In genomic region chr6:28681521-28682457, GRCm38 (mm10) we compare ENCODE assay signal across 13 mouse cellular contexts.
DNase-seq lines count a peak whose midpoint lies in the region; ATAC-seq lines count a peak whose summit lies in the region.
"Had no signal": no experiment of that assay in that cellular context is flagged by ENCODE, and none has a peak within 500 bp of the region (broad histone marks: within the 10 kb centered on the region; RNA-seq: fewer than 3 reads in every experiment).

No protein-coding gene starts in this region.

- H3K36me3 ChIP-seq in kidney, embryonic 16.5 days (ENCODE audit: insufficient read depth, low read length): no peaks in the 10 kb centered on the region
- no peaks in the 10 kb centered on the region for H3K36me3 ChIP-seq in lung, embryonic 16.5 days (ENCODE audit: control insufficient read depth, insufficient read depth, low read length)
- H3K36me3 ChIP-seq: hindbrain, embryonic 15.5 days had no signal

- 63% methylated on average over 8 of the region's 8 CpGs for WGBS in kidney, embryonic 16.5 days
- WGBS in lung, embryonic 16.5 days: 68% methylated on average over 8 of the region's 8 CpGs

- H3K9me3 ChIP-seq in kidney, embryonic 16.5 days (ENCODE audit: low read length): no peaks in the 10 kb centered on the region
- no peaks in the 10 kb centered on the region for H3K9me3 ChIP-seq in lung, embryonic 16.5 days (ENCODE audit: control insufficient read depth, low read length)
- H3K9me3 ChIP-seq: hindbrain, embryonic 15.5 days had no signal

- H3K4me2 ChIP-seq in kidney, embryonic 16.5 days (replicated peaks; ENCODE audit: low read depth, low read length): no peak overlapping the region
- no peak overlapping the region for H3K4me2 ChIP-seq in lung, embryonic 16.5 days (ENCODE audit: low read depth, low read length)
- H3K4me2 ChIP-seq: hindbrain, embryonic 15.5 days had no signal

- H3K27me3 ChIP-seq in kidney, embryonic 16.5 days (ENCODE audit: insufficient read depth, low read length): no peaks in the 10 kb centered on the region
- H3K27me3 ChIP-seq in lung, embryonic 16.5 days (ENCODE audit: control insufficient read depth, insufficient read depth, low read depth, low read length): no peaks in the 10 kb centered on the region
- H3K27me3 ChIP-seq: hindbrain, embryonic 15.5 days had no signal

- DNase-seq in kidney, postnatal 10 days: peak; percentile 22
- peak; percentile 14 for DNase-seq in adipocyte (ENCODE audit: low spot score)
- peak; percentile 46 to 52 for DNase-seq in adrenal gland, postnatal 36 days
- DNase-seq in left cerebral cortex, adult 18-20 months (ENCODE audit: low spot score in 2 of 2): no peak
- no peak for DNase-seq in right cerebral cortex, postnatal 25 days
- no peak for DNase-seq in Muller cell, postnatal 12 days (ENCODE audit: inconsistent ontology term)
- DNase-seq: cerebellum, adult 11-12 months; thymus, postnatal 4 days had no signal

- H3K4me3 ChIP-seq in kidney, embryonic 16.5 days (ENCODE audit: low read length): no peak overlapping the region
- no peak overlapping the region for H3K4me3 ChIP-seq in lung, embryonic 16.5 days (ENCODE audit: low read length)
- H3K4me3 ChIP-seq: hindbrain, embryonic 15.5 days; myocyte had no signal

- no peak overlapping the region for H3K9ac ChIP-seq in kidney, embryonic 16.5 days (replicated peaks; ENCODE audit: low read length)
- H3K9ac ChIP-seq in lung, embryonic 16.5 days (ENCODE audit: low read length): no peak overlapping the region
- H3K9ac ChIP-seq: hindbrain, embryonic 15.5 days had no signal

- ATAC-seq in kidney, embryonic 16.5 days (ENCODE audit: low FRiP score, low TSS enrichment): no peak
- ATAC-seq in lung, embryonic 16.5 days (ENCODE audit: low read depth): 0 out of 2 replicates have a peak, but pooled peaks have one; percentile 31
- ATAC-seq: CD4-positive, CD25-positive, alpha-beta regulatory T cell, adult 4 months had no signal

- peaks cover 16% of the 10 kb centered on the region for H3K4me1 ChIP-seq in kidney, embryonic 16.5 days (ENCODE audit: insufficient read depth, low read length)
- peaks cover 9% of the 10 kb centered on the region; the same call in 1 of the 2 replicates for H3K4me1 ChIP-seq in lung, embryonic 16.5 days (replicated peaks; ENCODE audit: control insufficient read depth, insufficient read depth, low read length)
- H3K4me1 ChIP-seq: hindbrain, embryonic 15.5 days had no signal

- H3K27ac ChIP-seq in kidney, embryonic 16.5 days (ENCODE audit: low read length): no peak overlapping the region
- no peak overlapping the region; the same call in 1 of the 2 replicates for H3K27ac ChIP-seq in lung, embryonic 16.5 days (ENCODE audit: low read length)
- H3K27ac ChIP-seq: hindbrain, embryonic 15.5 days had no signal

Comparison
In these comparisons a context has a peak if more than half of its experiments do, and no peak if none do; other contexts are left out.
1. DNase-seq: peak in kidney, postnatal 10 days (single experiment), adipocyte (single experiment) and adrenal gland, postnatal 36 days (2 of 2); none in left cerebral cortex, adult 18-20 months (0 of 2), right cerebral cortex, postnatal 25 days (single experiment) and Muller cell, postnatal 12 days (single experiment).